Mouse (Mus musculus) brain, embryonic 18.5 days (tissue): Measurements from ENCODE around the gene Thy1.
A peak's percentile ranks its signal among the peaks of the same experiment; 100 is the strongest.

Experiments used
- DNase-seq: peaks from one replicate; pipeline ENCODE4 v3.0.0-alpha.2; 2012; ENCODE audit warnings: low read depth, low spot score

Gene Thy1

GRCm38 (mm10) chr9:44042836-44043707, at the start of gene Thy1:
Gene Thy1, plus strand, starts transcription at chr9:44043384.
- DNase-seq = peak; percentile 43

GRCm38 (mm10) chr9:43997681-43998080, 45.5 kb upstream of the Thy1 start:
- DNase-seq = no peak

GRCm38 (mm10) chr9:43998851-43999250, 44.3 kb upstream of the Thy1 start:
- DNase-seq = no peak

GRCm38 (mm10) chr9:44004362-44004761, 38.8 kb upstream of the Thy1 start:
- no peak for DNase-seq

- no peak for DNase-seq
Observed at GRCm38 (mm10) chr9:44005305-44005704, 37.9 kb upstream of the Thy1 start.

- no peak for DNase-seq
Observed at GRCm38 (mm10) chr9:44007323-44007722, 35.9 kb upstream of the Thy1 start.

- no peak for DNase-seq
Observed at GRCm38 (mm10) chr9:44007991-44008390, 35.2 kb upstream of the Thy1 start.

- no peak for DNase-seq
Observed at GRCm38 (mm10) chr9:44010900-44011299, 32.3 kb upstream of the Thy1 start.

GRCm38 (mm10) chr9:44011668-44012067, 31.5 kb upstream of the Thy1 start:
- no peak for DNase-seq

GRCm38 (mm10) chr9:44012164-44012563, 31.0 kb upstream of the Thy1 start:
- no peak for DNase-seq

- DNase-seq = no peak
Observed at GRCm38 (mm10) chr9:44012761-44013301, 30.4 kb upstream of the Thy1 start.

- no peak for DNase-seq
Observed at GRCm38 (mm10) chr9:44013781-44014180, 29.4 kb upstream of the Thy1 start.

- DNase-seq = no peak
Observed at GRCm38 (mm10) chr9:44016304-44016703, 26.9 kb upstream of the Thy1 start.

GRCm38 (mm10) chr9:44017846-44018245, 25.3 kb upstream of the Thy1 start:
- DNase-seq = no peak

- DNase-seq = no peak
Observed at GRCm38 (mm10) chr9:44020001-44020400, 23.2 kb upstream of the Thy1 start.

GRCm38 (mm10) chr9:44022100-44022847, 20.9 kb upstream of the Thy1 start:
- no peak for DNase-seq

- DNase-seq = no peak
Observed at GRCm38 (mm10) chr9:44024096-44024495, 19.1 kb upstream of the Thy1 start.

GRCm38 (mm10) chr9:44029580-44030236, 13.5 kb upstream of the Thy1 start:
- no peak for DNase-seq

GRCm38 (mm10) chr9:44030646-44031045, 12.5 kb upstream of the Thy1 start:
- no peak for DNase-seq

- DNase-seq = no peak
Observed at GRCm38 (mm10) chr9:44031079-44031478, 12.1 kb upstream of the Thy1 start.

GRCm38 (mm10) chr9:44031946-44032345, 11.2 kb upstream of the Thy1 start:
- no peak for DNase-seq

- no peak for DNase-seq
Observed at GRCm38 (mm10) chr9:44033317-44033716, 9.9 kb upstream of the Thy1 start.
